15 mouse cellular contexts compared by ENCODE assay signal in the genomic region with DNA sequence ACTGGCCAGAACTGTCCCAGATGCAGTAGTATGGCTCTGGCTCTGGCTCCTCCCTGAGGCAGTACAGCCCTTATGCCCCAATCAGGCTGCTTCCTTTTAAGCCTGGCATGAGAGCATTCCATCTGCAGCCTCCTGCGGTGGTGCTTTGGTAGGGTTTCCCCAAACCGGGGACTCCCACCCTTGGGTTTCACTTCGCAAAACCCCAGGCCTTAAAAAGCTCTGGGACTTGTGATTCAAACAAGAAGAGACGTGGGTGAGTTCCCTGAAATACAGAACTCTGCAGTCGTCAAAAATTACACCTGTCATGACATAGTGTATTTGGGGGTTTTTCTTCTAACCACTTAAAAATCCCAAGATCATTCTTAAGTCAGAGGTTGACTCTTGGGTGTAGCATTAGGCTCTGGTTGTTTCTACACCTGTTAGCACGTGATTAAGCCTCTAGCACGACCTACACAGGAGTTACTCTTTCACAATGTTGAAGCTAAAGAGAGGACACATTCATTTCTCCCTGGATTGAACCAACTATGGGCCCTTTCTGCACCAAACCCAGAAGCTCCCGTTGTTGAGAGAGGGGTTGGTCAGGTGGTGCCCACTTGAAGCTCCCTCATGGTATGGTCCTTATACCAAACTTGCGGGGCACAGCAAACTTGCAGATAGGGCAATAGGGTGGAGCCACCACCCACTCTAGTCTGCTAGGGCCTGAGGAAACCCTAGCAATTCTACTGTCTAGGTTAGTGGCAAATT. TPM values are rescaled to one million over a fixed set of nuclear protein-coding genes. Genes with fewer than 3 reads are reported as not detected.
DNase-seq lines count a peak whose midpoint lies in the region; TF ChIP-seq lines count a peak whose summit lies in the region.
"Had no signal": no experiment of that assay in that cellular context is flagged by ENCODE, and none has a peak within 500 bp of the region (broad histone marks: within the 10 kb centered on the region; RNA-seq: fewer than 3 reads in every experiment).

No protein-coding gene starts in this region.

- no peaks in the 10 kb centered on the region for H3K27me3 ChIP-seq in midbrain, embryonic 10.5 days (ENCODE audit: low read depth, poor library complexity, severe bottlenecking)
- H3K27me3 ChIP-seq: embryonic facial prominence, embryonic 13.5 days; forebrain, embryonic 12.5 days; hindbrain, embryonic 12.5 days; midbrain, embryonic 12.5 days; neural tube, embryonic 13.5 days had no signal

- H3K4me3 ChIP-seq in bone marrow, adult 2 months (replicated peaks; ENCODE audit: control insufficient read depth, low read depth, low read length): no peak overlapping the region
- H3K4me3 ChIP-seq in midbrain, embryonic 10.5 days: no peak overlapping the region
- H3K4me3 ChIP-seq: embryonic facial prominence, embryonic 13.5 days; forebrain, embryonic 12.5 days; hindbrain, embryonic 12.5 days; midbrain, embryonic 12.5 days; neural tube, embryonic 13.5 days had no signal

- no peaks in the 10 kb centered on the region for H3K9me3 ChIP-seq in midbrain, embryonic 10.5 days (replicated peaks)
- H3K9me3 ChIP-seq: embryonic facial prominence, embryonic 13.5 days; forebrain, embryonic 12.5 days; hindbrain, embryonic 12.5 days; midbrain, embryonic 12.5 days; neural tube, embryonic 13.5 days had no signal

- DNase-seq in heart, adult 11 months: peak; percentile 95
- DNase-seq in heart, postnatal 36 days: no peak
- peak; percentile 92 for DNase-seq in A20 (ENCODE audit: low read depth, low spot score)
- peak; percentile 52 to 79 for DNase-seq in monocyte, adult 2 months (ENCODE audit: low read depth in 1 of 2, low spot score in 2 of 2)
- DNase-seq in frontal cortex, adult 2 months (ENCODE audit: extremely low spot score in 1 of 2, low spot score in 1 of 2): no peak
- DNase-seq in midbrain, embryonic 10.5 days (ENCODE audit: low spot score): no peak
- DNase-seq in adrenal gland, postnatal 25 days: no peak
- DNase-seq: cerebellum, adult 9-11 months; kidney, adult 9 months had no signal

- TF ChIP-seq CTCF in bone marrow, adult 2 months (IDR thresholded peaks at IDR 0.05; ENCODE audit: control insufficient read depth, insufficient read depth, low read length): no peak

- no peak for TF ChIP-seq POLR2A in bone marrow, adult 2 months (IDR thresholded peaks at IDR 0.05; ENCODE audit: borderline replicate concordance, control insufficient read depth, low read depth, low read length)

- no peaks in the 10 kb centered on the region; the same call in 1 of the 2 replicates for H3K4me1 ChIP-seq in bone marrow, adult 2 months (ENCODE audit: control insufficient read depth, insufficient read depth, low read length)
- peaks cover 29% of the 10 kb centered on the region for H3K4me1 ChIP-seq in midbrain, embryonic 10.5 days

- WGBS in bone marrow, adult 2 months: 48% methylated on average over 9 of the region's 9 CpGs
- 78% methylated on average over 9 of the region's 9 CpGs for WGBS in midbrain, embryonic 10.5 days

- peaks cover 39% of the 10 kb centered on the region for H3K36me3 ChIP-seq in midbrain, embryonic 10.5 days

- intact Hi-C loops in heart, postnatal 36 days (cut with DNase I): no loop called here

- peak overlapping the region; percentile 19; the same call in 1 of the 2 replicates for H3K27ac ChIP-seq in bone marrow, adult 2 months (ENCODE audit: control insufficient read depth, insufficient read depth, low read depth, low read length, poor library complexity)
- H3K27ac ChIP-seq in midbrain, embryonic 10.5 days (replicated peaks): no peak overlapping the region
- H3K27ac ChIP-seq: embryonic facial prominence, embryonic 13.5 days; forebrain, embryonic 12.5 days; hindbrain, embryonic 12.5 days; midbrain, embryonic 12.5 days; neural tube, embryonic 13.5 days had no signal

RNA-seq across cellular contexts. Expression of a gene that starts 2.2 kb away (rescaled TPM):
- total RNA-seq in heart, postnatal 36 days (2021): 1 to 10 TPM; 1.2 to 2.2 TPM
- 37.2 and 95.8 TPM in 2 replicates for polyA plus RNA-seq in bone marrow, adult 2 months (2011; ENCODE audit: insufficient read depth, insufficient read length, low replicate concordance, missing spikeins)
- 0.80 and 0.96 TPM in 2 replicates for polyA plus RNA-seq in frontal cortex, adult 2 months (2012; rRNA removed)
- 0.86 and 0.87 TPM in 2 replicates for polyA plus RNA-seq in midbrain, embryonic 10.5 days (2016; fragmentation: Nextera tagmentation; extraction: Ambion mirVana)
- total RNA-seq in adrenal gland, postnatal 25 days (2021): 0.48 and 1.3 TPM in 2 replicates

RNA-seq across cellular contexts. Expression of a gene that starts 23.7 kb away (rescaled TPM):
- 10 to 100 TPM; 24.1 to 30.2 TPM for total RNA-seq in heart, postnatal 36 days (2021)
- 37.1 and 52.3 TPM in 2 replicates for polyA plus RNA-seq in bone marrow, adult 2 months (2011; ENCODE audit: insufficient read depth, insufficient read length, low replicate concordance, missing spikeins)
- 83.1 and 88.2 TPM in 2 replicates for polyA plus RNA-seq in frontal cortex, adult 2 months (2012; rRNA removed)
- 106 and 108 TPM in 2 replicates for polyA plus RNA-seq in midbrain, embryonic 10.5 days (2016; fragmentation: Nextera tagmentation; extraction: Ambion mirVana)
- total RNA-seq in adrenal gland, postnatal 25 days (2021): 31.5 and 38.4 TPM in 2 replicates

RNA-seq across cellular contexts. Expression of a gene that starts 47.2 kb away (rescaled TPM):
- total RNA-seq in heart, postnatal 36 days (2021): 10 to 100 TPM; 32.7 to 35.6 TPM
- polyA plus RNA-seq in bone marrow, adult 2 months (2011; ENCODE audit: insufficient read depth, insufficient read length, low replicate concordance, missing spikeins): 14.7 and 18.0 TPM in 2 replicates
- 102 and 103 TPM in 2 replicates for polyA plus RNA-seq in frontal cortex, adult 2 months (2012; rRNA removed)
- polyA plus RNA-seq in midbrain, embryonic 10.5 days (2016; fragmentation: Nextera tagmentation; extraction: Ambion mirVana): 15.1 and 15.5 TPM in 2 replicates
- total RNA-seq in adrenal gland, postnatal 25 days (2021): 72.5 and 73.5 TPM in 2 replicates

Comparison
In these comparisons a context has a peak if more than half of its experiments do, and no peak if none do; other contexts are left out.
1. DNase-seq: peak in heart, adult 11 months (single experiment), A20 (single experiment) and monocyte, adult 2 months (2 of 2); none in heart, postnatal 36 days (0 of 2), frontal cortex, adult 2 months (0 of 2), midbrain, embryonic 10.5 days (single experiment) and adrenal gland, postnatal 25 days (single experiment).
2. RNA of a gene that starts 2.2 kb away (polyA plus RNA-seq): 37.2 to 95.8 TPM in bone marrow, adult 2 months; 0.80 to 0.96 TPM in frontal cortex, adult 2 months and 0.86 to 0.87 TPM in midbrain, embryonic 10.5 days; every median in the first group is over 10 times any median in the second.